Mouse (Mus musculus) bone marrow, adult 2 months (tissue): ENCODE data around the gene Rasa2.

Experiments
- CTCF ChIP-seq: fragments of 200-500 bp; IDR thresholded peaks from 2 replicates; pipeline ENCODE4 v1.5.1; 2011; ENCODE audit warnings: low read length, control low read depth; ENCODE audit not compliant: control insufficient read depth, insufficient read depth
- POLR2A ChIP-seq: fragments of 200-500 bp; IDR thresholded peaks from 2 replicates; pipeline ENCODE4 v1.6.1; 2011; ENCODE audit warnings: low read depth, mild to moderate bottlenecking, control low read depth, low read length, borderline replicate concordance; ENCODE audit not compliant: control insufficient read depth

DNA sequence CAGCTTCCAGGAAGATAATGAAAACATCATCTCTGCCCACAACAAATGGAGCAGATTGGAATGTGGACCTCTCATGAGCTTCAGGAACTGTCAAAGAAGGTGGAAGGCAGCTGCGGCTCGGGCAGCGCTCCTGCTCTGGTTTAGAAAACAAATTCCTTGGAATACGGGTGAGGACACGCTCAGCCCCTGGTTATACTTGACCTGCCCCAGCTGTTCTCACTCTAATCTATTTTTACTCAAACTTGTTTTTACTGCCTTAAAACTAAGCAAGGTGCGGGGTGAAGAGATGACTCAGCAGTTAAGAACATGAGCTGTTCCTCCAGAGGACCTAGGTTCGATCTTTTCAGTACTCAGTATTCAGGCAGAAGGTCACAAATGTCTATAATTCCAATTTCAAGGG, 130.2 kb downstream of the Rasa2 start:
- no peak for TF ChIP-seq CTCF
- TF ChIP-seq POLR2A, result no peak
